Mouse (Mus musculus) stomach, embryonic 16.5 days (tissue): ENCODE measurements around the gene Olfr56. TPM values are rescaled to one million over a fixed set of nuclear protein-coding genes. Genes with fewer than 3 reads are reported as not detected.
"Not testable (repeated sequence)": the region's sequence is repeated elsewhere in the genome, so short reads cannot be mapped to it uniquely, and the experiment has no call there.

Experiments used
- ATAC-seq: fragments of 200-750 bp; cut with Nextera tagmentation; 2 replicates; pipeline ENCODE4 v1.8.0; 2017; ENCODE audit warnings: moderate number of reproducible peaks, moderate TSS enrichment; ENCODE audit not compliant: insufficient read depth, low FRiP score
- H3K27ac ChIP-seq: fragments of 300-500 bp; sonication (generic); 2 replicates; pipeline ENCODE4 v1.5.1; 2014; ENCODE audit warnings: low read length
- H3K27me3 ChIP-seq: fragments of 300-500 bp; sonication (generic); 2 replicates; pipeline ENCODE4 v1.6.1; 2014; ENCODE audit warnings: low read length, control low read depth, mixed read lengths; ENCODE audit not compliant: control insufficient read depth, insufficient read depth
- H3K36me3 ChIP-seq: fragments of 300-500 bp; sonication (generic); 2 replicates; pipeline ENCODE4 v1.6.1; 2014; ENCODE audit warnings: low read length; ENCODE audit not compliant: control insufficient read depth, insufficient read depth
- H3K4me1 ChIP-seq: fragments of 300-500 bp; sonication (generic); 2 replicates; pipeline ENCODE4 v1.6.1; 2014; ENCODE audit warnings: low read length, control low read depth, mixed read lengths; ENCODE audit not compliant: control insufficient read depth, insufficient read depth
- H3K4me2 ChIP-seq: fragments of 300-500 bp; sonication (generic); 2 replicates; pipeline ENCODE4 v1.6.1; 2014; ENCODE audit warnings: low read depth, low read length, mixed read lengths
- H3K4me3 ChIP-seq: fragments of 300-500 bp; sonication (generic); replicated peaks from 2 replicates; pipeline ENCODE4 v1.5.1; 2014; ENCODE audit warnings: mild to moderate bottlenecking, low read length
- H3K9ac ChIP-seq: fragments of 300-500 bp; sonication (generic); 2 replicates; pipeline ENCODE4 v1.6.1; 2014; ENCODE audit warnings: low read length
- H3K9me3 ChIP-seq: fragments of 300-500 bp; sonication (generic); replicated peaks from 2 replicates; pipeline ENCODE4 v1.6.1; 2016; ENCODE audit warnings: low read length, control low read depth; ENCODE audit not compliant: control insufficient read depth
- WGBS: fragments of 180-500 bp; shearing (Covaris S2); extraction: QIAGEN DNeasy Blood & Tissue Kit; methylation state at CpG from one replicate; pipeline ENCODE4 v1.1.7; 2014; 5-methylcytosine and 5-hydroxymethylcytosine counted together
- polyA plus RNA-seq: library from polyadenylated mRNA; unstranded; fragments of >200 nt; fragmentation: Nextera tagmentation; extraction: Ambion mirVana; gene quantifications from 2 replicates; pipeline ENCODE4 v1.2.1, GENCODE M21; 2015

Olfr56 gene
- polyA plus RNA-seq, 1 experiment from 2014 or later, result not detected

DNA sequence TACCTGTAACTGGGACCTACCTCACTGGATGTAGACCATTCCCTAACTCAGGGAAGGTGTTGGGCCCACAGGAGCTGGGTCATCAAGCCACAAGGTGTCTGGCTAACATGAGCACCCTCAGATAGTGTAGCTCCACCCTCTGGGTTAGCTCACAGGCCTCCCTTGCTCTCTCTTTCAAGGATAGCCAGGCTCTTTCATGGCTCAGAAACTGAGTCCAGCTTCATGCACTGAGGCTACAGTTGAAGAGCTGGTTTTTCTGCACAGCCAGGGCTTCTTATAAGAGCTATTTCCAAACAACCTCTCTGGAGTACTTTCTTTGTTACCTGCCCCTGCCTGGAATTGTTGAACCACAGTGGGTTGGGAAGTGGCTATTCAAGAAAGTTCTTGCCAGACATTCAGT lies 33.4 kb downstream of the Olfr56 start:
- not testable (repeated sequence) for H3K27me3 ChIP-seq, H3K4me3 ChIP-seq, H3K4me1 ChIP-seq, ATAC-seq, H3K27ac ChIP-seq, H3K9me3 ChIP-seq, H3K36me3 ChIP-seq, H3K4me2 ChIP-seq, H3K9ac ChIP-seq

DNA sequence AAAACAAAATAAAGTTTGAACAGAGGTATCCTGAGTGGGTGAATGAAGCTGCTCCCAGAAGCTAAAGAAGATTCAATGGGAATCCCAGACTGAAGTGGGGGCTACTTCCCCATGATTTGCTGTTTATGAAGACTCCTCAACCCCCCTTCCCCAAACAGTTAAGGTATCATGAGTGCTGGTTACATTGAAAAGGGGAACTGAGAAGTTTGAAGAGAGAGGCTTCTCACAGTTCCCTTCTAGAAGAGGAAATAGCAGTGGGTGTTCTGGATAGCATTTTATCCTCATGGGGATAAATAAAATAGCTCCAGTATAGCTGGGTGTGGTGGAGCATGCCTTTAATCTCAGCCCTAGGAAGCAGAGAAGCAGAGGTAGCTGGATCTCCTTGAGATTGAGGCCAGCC lies 71.4 kb downstream of the Olfr56 start:
- H3K9ac ChIP-seq, ATAC-seq, H3K4me1 ChIP-seq, H3K4me2 ChIP-seq, H3K27me3 ChIP-seq, H3K4me3 ChIP-seq, H3K36me3 ChIP-seq, H3K27ac ChIP-seq, H3K9me3 ChIP-seq: not testable (repeated sequence)

DNA sequence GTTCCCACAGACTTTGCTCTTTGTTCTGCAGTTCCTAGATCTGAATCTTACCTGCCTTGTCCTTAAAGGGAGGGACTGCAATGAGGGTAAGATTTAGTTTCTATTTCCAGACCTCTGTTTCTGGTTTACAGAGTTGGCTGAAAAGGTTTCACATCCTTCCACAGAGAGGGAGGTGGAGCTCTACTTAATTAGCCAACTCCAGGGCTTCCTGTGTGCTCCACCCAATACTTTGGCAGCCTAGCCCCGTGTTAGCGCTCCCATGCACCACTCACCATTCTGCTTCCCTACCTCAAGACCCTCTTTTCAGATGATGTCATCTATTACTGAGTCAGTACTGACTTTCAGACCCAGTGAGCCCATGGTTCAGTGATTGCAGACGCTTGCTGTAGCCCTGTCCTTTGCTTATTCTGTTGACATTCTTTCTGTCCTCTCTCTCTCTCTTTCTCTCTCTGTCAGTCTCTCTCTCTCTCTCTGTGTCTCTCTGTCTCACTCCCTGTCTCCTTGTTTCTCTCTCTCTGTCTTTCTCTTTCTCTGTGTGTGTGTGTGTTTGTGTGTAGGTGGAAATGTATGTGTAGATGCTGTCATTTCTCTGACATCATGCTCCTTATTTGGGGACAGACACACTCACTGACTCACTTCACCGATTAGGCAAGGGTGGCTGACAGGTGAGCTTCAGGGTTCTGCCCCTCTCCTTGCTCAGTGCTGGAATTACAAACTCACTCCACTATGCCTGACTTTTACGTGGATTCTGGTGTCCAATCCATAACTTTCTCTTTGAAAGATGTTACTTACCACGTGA lies 72.6 kb downstream of the Olfr56 start, which contains the start of gene 9930111J21Rik2:
9930111J21Rik2 (minus strand) TSS at position 150 of the 799 bp plus-strand sequence.
- H3K9me3 ChIP-seq, ATAC-seq, H3K4me1 ChIP-seq, H3K9ac ChIP-seq, H3K4me2 ChIP-seq, H3K27me3 ChIP-seq, H3K4me3 ChIP-seq, H3K27ac ChIP-seq, H3K36me3 ChIP-seq: not testable (repeated sequence)
- WGBS, result 78% methylated on average over 1 of the region's 6 CpGs

DNA sequence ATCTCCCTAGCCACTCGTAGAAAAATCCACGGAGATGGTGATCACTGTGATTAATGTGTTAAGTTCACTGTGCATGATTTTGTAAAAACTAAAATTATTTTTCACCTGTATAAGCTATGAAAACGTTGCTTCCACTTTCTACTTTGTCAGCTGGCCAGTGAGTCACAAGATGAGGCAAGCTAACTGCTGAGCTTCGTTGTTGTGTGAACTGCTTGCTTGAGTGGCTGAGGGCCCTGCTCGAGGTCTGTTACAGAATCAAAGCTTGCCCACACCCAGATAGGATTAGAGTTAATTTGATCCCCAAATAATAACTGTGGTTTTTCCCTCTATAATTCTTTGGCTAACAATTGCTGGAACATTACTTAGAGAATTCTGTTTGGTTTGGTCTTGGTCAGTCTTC lies 73.2 kb downstream of the Olfr56 start:
- not testable (repeated sequence) for H3K27ac ChIP-seq, ATAC-seq, H3K36me3 ChIP-seq, H3K4me3 ChIP-seq, H3K4me1 ChIP-seq, H3K9ac ChIP-seq, H3K4me2 ChIP-seq, H3K9me3 ChIP-seq, H3K27me3 ChIP-seq
- no CpG with 5 or more reads among the region's 5 CpGs for WGBS

DNA sequence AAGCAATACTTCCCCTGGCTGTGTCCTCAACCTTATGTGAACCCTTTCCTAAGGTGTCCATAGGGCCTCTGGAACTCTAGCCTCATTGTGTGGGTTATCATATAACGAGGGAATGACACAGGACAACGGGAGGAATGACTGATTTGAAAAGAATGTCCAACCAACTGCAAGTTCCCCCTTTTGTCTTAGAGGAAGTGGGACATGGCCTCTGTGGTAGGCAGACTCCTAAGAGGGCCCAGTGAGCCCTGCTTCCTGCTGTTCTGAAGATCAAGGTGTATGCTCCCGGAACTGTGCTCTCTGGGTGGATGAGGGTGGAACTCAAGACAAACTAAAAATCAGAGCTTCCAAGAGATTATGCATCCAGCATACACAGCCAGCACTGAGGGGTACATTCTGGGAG lies 81.4 kb downstream of the Olfr56 start:
- not testable (repeated sequence) for H3K4me1 ChIP-seq, ATAC-seq, H3K4me3 ChIP-seq, H3K4me2 ChIP-seq, H3K9ac ChIP-seq, H3K27ac ChIP-seq, H3K27me3 ChIP-seq, H3K9me3 ChIP-seq, H3K36me3 ChIP-seq
- 59% methylated on average over 2 of the region's 3 CpGs for WGBS

DNA sequence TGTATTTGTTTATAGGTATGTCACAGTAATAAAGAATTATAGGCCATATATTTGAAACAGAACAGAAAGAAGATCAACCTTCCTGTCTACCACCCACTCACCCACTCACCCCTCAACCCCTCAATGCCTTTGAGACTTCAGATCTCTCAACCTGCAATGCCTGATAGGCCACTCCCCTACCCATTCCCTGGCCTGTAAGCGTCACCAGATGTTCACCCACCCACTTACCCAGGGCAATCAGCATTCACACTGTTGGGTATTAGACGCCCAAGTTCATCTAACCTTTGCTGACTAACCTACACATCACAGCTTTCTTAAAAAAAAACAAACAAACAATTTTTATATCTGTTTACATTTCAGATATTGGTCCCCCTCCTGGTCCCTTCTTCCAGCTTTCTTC lies 83.2 kb downstream of the Olfr56 start:
- not testable (repeated sequence) for H3K4me3 ChIP-seq, H3K9me3 ChIP-seq, H3K36me3 ChIP-seq, ATAC-seq, H3K9ac ChIP-seq, H3K4me2 ChIP-seq, H3K27me3 ChIP-seq, H3K27ac ChIP-seq, H3K4me1 ChIP-seq
- 61% methylated on average over 1 of the region's 2 CpGs for WGBS

DNA sequence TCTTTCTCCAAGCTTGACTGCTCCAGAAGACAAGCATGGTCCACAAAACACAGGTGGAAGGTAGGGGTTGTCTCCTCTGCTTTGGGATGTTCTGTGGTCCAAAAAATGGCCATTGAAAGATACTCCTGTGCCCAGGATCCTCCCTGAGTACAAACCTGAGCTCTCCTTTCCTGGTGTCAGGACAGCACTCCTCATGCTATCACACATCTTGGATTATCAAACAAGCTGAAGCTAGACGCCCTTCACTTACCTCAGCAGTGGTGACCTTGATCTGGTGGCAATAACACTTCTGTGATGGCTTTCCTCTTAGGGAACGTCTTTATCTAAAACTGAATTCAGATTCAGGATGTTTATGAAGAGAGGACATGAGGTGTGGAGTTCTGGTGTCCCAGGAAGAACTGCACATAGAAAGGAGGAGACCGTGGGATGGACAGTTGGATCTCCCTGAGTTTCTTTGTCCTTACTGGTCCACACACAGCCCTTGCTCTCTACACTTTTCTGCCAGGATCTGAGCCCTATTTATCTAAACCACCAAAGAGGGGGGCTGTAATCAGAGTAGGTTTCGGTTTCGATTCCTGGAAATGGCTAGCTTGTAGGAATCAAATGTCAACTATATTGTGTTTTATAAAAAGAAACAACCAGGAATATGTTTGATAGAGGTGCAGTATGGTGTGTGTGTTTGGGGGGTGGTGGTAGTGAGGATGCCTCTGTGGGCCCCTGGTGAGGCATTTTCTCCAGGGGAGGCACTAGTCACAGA lies 85.2 kb downstream of the Olfr56 start, which contains the start of gene Tgtp2:
Tgtp2 (minus strand) TSS at position 494 of the 757 bp plus-strand sequence.
- H3K4me3 ChIP-seq, H3K27me3 ChIP-seq, H3K4me1 ChIP-seq, H3K9ac ChIP-seq, H3K27ac ChIP-seq, H3K36me3 ChIP-seq, H3K9me3 ChIP-seq, ATAC-seq, H3K4me2 ChIP-seq: not testable (repeated sequence)
- WGBS, result 72% methylated on average over 5 of the region's 5 CpGs

DNA sequence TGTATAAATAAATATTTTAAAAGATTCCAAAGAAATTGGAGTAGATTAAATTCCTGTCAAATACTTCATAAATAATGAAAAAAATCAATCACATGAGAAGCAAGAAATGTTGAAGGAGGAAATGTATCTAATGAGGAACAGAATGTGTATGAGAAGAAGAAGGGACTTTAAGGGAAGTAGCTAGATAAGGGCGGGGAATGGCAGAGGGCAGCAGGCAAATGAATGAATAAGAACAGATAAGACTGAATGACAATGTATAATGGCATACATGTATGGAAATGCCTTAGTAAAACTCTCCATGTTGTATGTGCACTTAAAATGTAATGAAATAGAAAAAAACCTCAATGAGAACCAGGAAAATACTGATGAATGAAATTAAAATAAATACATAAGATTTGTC lies 89.7 kb downstream of the Olfr56 start:
- Histone ChIP-seq H3K27me3 (no peaks in the 10 kb centered on the region), H3K4me1 (no peaks in the 10 kb centered on the region), H3K9ac (no peak overlapping the region), H3K4me2 (no peak overlapping the region), H3K27ac (no peak overlapping the region), H3K4me3 (no peak overlapping the region), H3K36me3 (no peaks in the 10 kb centered on the region), H3K9me3 (no peaks in the 10 kb centered on the region)
- WGBS, result 68% methylated on average over 1 of the region's 1 CpGs
- no peak for ATAC-seq

DNA sequence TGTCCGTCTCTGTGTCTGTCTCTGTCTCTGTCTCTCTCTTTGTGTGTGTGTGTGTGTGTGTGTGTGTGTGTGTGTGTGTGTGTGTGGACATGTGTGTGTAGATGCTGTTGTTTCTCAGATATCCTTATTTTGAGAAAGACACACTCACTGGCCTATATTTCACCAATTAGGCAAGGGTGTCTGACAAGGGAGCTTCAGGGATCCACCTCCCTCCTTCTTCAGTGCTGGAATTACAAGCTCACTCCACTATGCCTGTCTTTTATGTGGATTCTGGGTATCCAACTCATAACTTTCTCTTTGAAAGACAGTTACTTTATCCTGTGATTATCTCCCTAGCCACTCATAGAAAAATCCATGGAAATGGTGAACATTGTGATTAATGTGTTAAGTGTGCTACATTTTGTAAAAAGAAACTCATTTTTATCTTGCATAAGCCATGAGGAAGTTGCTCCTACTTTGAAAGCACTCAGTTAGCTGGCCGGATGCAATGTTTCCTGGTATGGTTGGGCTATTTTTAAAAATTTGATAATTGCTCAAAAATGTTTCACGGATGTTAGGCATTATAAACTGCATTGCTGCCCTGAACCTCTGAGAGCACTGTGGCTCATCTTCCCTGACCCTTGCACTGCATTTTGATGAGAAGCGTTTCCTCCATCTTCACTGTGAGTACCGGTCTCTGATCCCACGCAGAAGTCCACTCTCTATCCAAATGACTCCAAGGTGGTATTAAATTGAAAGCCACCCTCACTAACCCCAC lies 97.5 kb downstream of the Olfr56 start, which contains the start of gene Ifi47:
Ifi47 (plus strand) TSS at position 587 of the 757 bp plus-strand sequence.
- WGBS, result 63% methylated on average over 6 of the region's 6 CpGs
- ATAC-seq, H3K4me3 ChIP-seq, H3K4me1 ChIP-seq, H3K4me2 ChIP-seq, H3K9me3 ChIP-seq, H3K36me3 ChIP-seq, H3K9ac ChIP-seq, H3K27me3 ChIP-seq: not testable (repeated sequence)
- 0 out of 2 replicates have a peak within 1 kb of the TSS, but pooled peaks have one; percentile 12 for H3K27ac ChIP-seq
